Mouse (Mus musculus): ENCODE measurements at regions not wholly inside any gene's neighbourhood (a gene's known extent, or its start where the extent isn't known, plus 50 kb on each side); places are given as distances from the start of the nearest gene placed in this dataset.

- no peak overlapping the region for H3K9ac ChIP-seq
- H3K36me3 ChIP-seq = no peaks in the 10 kb centered on the region
- WGBS = 83% methylated on average over 4 of the region's 4 CpGs
- no peak for ATAC-seq (replicated peaks; ENCODE audit: low FRiP score)
- H3K4me2 ChIP-seq = no peak overlapping the region
- no peaks in the 10 kb centered on the region for H3K4me1 ChIP-seq
- H3K9me3 ChIP-seq (replicated peaks) = no peaks in the 10 kb centered on the region
- no peak overlapping the region for H3K27ac ChIP-seq
- H3K4me3 ChIP-seq (replicated peaks) = no peak overlapping the region
- no peaks in the 10 kb centered on the region for H3K27me3 ChIP-seq
Observed at GRCm38 (mm10) chr15:69923833-69924232, 3423.1 kb upstream of the Lrrc6 start.

- Histone ChIP-seq H3K27me3 (no peaks in the 10 kb centered on the region), H3K9me3 (replicated peaks) (no peaks in the 10 kb centered on the region), H3K4me1 (no peaks in the 10 kb centered on the region), H3K4me2 (no peak overlapping the region), H3K27ac (no peak overlapping the region), H3K9ac (no peak overlapping the region), H3K4me3 (replicated peaks) (no peak overlapping the region), H3K36me3 (no peaks in the 10 kb centered on the region)
- ATAC-seq (replicated peaks; ENCODE audit: low FRiP score) = 0 out of 2 replicates have a peak, but pooled peaks have one; percentile 43
- 35% methylated on average over 2 of the region's 2 CpGs for WGBS
Observed at GRCm38 (mm10) chr15:69923280-69923679, 3422.6 kb upstream of the Lrrc6 start.

DNA sequence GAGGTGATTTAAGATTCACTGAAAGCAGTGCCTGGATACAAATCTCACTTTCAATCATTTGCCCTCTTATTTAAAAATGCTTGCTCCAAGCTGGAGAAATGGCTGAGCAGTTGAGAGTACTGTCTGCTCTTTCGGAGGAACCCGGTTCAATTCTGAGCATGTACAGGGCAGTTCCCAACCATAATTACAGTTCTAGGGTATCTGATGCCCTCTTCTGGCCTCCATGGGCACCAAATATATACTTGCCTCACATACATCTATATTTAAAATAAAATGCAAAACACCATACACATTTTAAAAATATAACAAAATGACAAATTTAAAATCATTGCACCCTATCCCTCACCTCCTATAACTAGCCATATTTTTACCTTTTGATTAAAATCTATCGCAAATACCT lies 3421.5 kb upstream of the Lrrc6 start:
- no peak for ATAC-seq (replicated peaks; ENCODE audit: low FRiP score)
- Histone ChIP-seq H3K9ac (no peak overlapping the region), H3K4me2 (no peak overlapping the region), H3K27me3 (no peaks in the 10 kb centered on the region), H3K4me1 (no peaks in the 10 kb centered on the region), H3K36me3 (no peaks in the 10 kb centered on the region), H3K4me3 (replicated peaks) (no peak overlapping the region), H3K9me3 (replicated peaks) (no peaks in the 10 kb centered on the region), H3K27ac (no peak overlapping the region)
- WGBS = 77% methylated on average over 3 of the region's 3 CpGs

- no peak overlapping the region for H3K4me2 ChIP-seq
- WGBS = 71% methylated on average over 4 of the region's 4 CpGs
- no peak overlapping the region for H3K4me3 ChIP-seq (replicated peaks)
- H3K9ac ChIP-seq = no peak overlapping the region
- no peaks in the 10 kb centered on the region for H3K4me1 ChIP-seq
- no peaks in the 10 kb centered on the region for H3K27me3 ChIP-seq
- H3K36me3 ChIP-seq = no peaks in the 10 kb centered on the region
- H3K9me3 ChIP-seq (replicated peaks) = no peaks in the 10 kb centered on the region
- ATAC-seq (replicated peaks; ENCODE audit: low FRiP score) = no peak
- H3K27ac ChIP-seq = no peak overlapping the region
Observed at GRCm38 (mm10) chr15:69885764-69886163, 3385.1 kb upstream of the Lrrc6 start.

DNA sequence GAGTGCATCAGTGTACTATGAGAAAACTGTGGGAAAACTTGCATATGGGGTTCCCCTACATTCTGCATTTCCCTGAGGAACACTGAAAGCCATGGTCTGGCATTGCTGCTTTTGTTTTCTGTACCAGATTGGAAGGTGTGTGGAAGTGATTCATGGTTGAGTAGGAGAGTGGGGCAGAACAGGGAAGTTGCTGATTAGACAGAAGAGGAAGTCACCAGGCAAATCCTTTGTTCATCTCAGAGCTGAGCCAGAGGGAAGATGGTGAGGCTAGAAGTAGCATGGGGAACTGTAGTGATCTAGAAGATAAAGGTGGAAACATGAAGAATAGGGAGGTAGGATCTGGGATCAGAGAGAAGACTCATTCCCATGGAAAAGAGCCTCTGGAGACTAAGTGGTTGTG lies 3377.8 kb upstream of the Lrrc6 start:
- H3K4me1 ChIP-seq = no peaks in the 10 kb centered on the region
- no peaks in the 10 kb centered on the region for H3K27me3 ChIP-seq
- no peak overlapping the region for H3K4me3 ChIP-seq (replicated peaks)
- no peak overlapping the region for H3K9ac ChIP-seq
- H3K4me2 ChIP-seq = no peak overlapping the region
- H3K27ac ChIP-seq = no peak overlapping the region
- ATAC-seq (replicated peaks; ENCODE audit: low FRiP score) = no peak
- no peaks in the 10 kb centered on the region for H3K36me3 ChIP-seq
- no peaks in the 10 kb centered on the region for H3K9me3 ChIP-seq (replicated peaks)

DNA sequence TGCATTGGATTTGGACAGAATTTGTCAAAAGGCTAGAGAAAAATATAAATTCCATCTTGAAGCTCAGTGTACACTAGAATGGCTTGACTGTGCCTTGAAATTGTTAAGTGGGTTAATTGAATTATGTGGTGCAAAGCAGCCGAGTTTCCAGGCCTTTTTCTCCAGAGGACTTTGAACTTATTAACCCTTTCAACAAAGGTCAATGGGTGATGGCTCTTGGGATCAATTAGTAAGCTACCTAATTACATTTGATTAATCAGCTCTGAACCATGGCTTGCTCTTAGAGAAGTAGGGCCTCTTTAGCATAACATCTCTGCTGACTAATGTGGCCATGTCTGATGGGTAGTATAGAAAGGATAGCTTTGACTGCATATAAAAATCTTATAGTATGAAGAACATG lies 3352.8 kb upstream of the Lrrc6 start:
- H3K27me3 ChIP-seq = no peaks in the 10 kb centered on the region
- H3K4me3 ChIP-seq (replicated peaks) = no peak overlapping the region
- WGBS = 4% methylated on average over 1 of the region's 1 CpGs
- no peaks in the 10 kb centered on the region for H3K4me1 ChIP-seq
- no peak for ATAC-seq (replicated peaks; ENCODE audit: low FRiP score)
- no peaks in the 10 kb centered on the region for H3K36me3 ChIP-seq
- no peak overlapping the region for H3K27ac ChIP-seq
- H3K4me2 ChIP-seq = no peak overlapping the region
- no peaks in the 10 kb centered on the region for H3K9me3 ChIP-seq (replicated peaks)
- no peak overlapping the region for H3K9ac ChIP-seq

DNA sequence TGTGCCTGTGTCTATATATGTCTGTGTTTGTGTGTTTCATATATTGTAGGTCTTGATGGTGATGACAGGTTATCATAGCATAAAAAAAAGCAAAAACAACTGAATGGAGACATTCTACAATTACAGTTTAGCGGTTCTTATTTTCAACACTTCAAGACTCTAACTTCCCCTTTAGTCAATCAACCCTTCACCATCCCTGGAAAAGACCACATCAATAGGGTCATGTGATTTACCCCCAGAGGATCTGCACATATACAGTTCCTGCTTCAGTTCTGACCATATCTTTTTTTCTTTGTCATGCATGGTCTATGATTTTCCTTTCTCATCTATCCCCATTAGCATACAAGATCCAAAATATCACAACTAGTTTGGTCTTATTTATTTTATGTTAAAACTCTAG lies 3348.9 kb upstream of the Lrrc6 start:
- Histone ChIP-seq H3K27me3 (no peaks in the 10 kb centered on the region), H3K4me3 (replicated peaks) (no peak overlapping the region), H3K27ac (no peak overlapping the region), H3K9ac (no peak overlapping the region), H3K4me2 (no peak overlapping the region), H3K36me3 (no peaks in the 10 kb centered on the region), H3K9me3 (replicated peaks) (no peaks in the 10 kb centered on the region), H3K4me1 (no peaks in the 10 kb centered on the region)
- no peak for ATAC-seq (replicated peaks; ENCODE audit: low FRiP score)
- 81% methylated on average over 1 of the region's 1 CpGs for WGBS

Measured in kidney, embryonic 15.5 days (tissue).